Mouse (Mus musculus): Measurements from ENCODE around the gene Gm10153. TPM values are rescaled to one million over a fixed set of nuclear protein-coding genes. Genes with fewer than 3 reads are reported as not detected.
"Not testable (repeated sequence)": the region's sequence is repeated elsewhere in the genome, so short reads cannot be mapped to it uniquely, and the experiment has no call there.

Gm10153 gene
- polyA plus RNA-seq, 1 experiment = not detected

DNA sequence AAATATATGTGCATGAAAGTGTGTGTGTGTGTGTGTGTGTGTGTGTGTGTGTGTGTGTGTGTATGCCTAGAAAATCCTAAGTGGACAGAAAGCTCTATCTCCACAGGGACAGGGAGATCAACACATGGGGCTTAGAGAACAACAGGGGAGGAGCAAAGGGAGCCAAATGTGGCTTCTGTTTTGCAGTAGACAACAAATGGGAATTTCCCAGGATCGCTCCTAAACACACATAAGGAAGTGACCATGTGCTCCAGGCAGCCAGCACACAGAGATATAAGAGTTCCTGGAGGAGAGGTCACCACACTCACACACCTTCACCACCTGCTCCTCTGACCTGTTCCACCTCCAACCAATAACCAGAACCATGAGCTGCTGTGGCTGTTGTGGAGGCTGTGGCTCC lies 10.9 kb upstream of the Gm10153 start, which contains the start of gene Krtap5-3:
Gene Krtap5-3, plus strand, starts transcription at position 301 of the 400 bp plus-strand sequence.
- TF ChIP-seq CTCF (IDR thresholded peaks at IDR 0.05; ENCODE audit: extremely low read depth, insufficient read depth, insufficient read length, insufficient replicate concordance) = no peak
- no peak for TF ChIP-seq POLR2A (IDR thresholded peaks at IDR 0.05; ENCODE audit: low read depth, low read length)
- 59% methylated on average over 1 of the region's 1 CpGs for WGBS
- Histone ChIP-seq H3K36me3 (ENCODE audit: control insufficient read depth, insufficient read depth, low read length) (no peaks in the 10 kb centered on the region), H3K27ac (ENCODE audit: insufficient read depth, low read length) (no peak within 1 kb of the TSS), H3K27me3 (ENCODE audit: control insufficient read depth, insufficient read depth, low read length) (no peaks in the 10 kb centered on the region), H3K4me3 (ENCODE audit: extremely low read depth, insufficient read depth, insufficient read length) (no peak within 1 kb of the TSS), H3K4me1 (ENCODE audit: control insufficient read depth, insufficient read depth, insufficient read length) (no peaks in the 10 kb centered on the region)
- no peak for DNase-seq (ENCODE audit: low read depth in 1 of 2, low spot score in 2 of 2)

DNA sequence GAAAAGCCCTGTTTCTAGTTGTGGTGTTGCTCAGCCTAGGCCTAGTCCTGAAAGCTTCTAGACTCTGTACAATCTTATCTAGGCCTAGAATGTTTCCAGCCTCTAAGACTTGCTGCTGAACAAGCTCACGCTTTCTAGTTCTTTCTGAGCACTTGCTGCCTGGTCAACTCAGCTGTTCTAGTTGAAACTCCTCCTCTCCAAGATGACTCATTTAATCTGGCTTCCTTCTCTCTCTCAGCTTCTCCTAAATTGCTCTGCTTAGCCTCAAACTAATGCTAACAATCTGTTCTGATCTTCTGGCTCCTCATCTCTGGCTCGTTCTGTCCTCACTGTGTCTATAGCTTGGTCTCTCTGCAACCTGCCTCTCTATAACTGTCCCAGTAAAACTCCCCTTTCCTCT lies 8.6 kb upstream of the Gm10153 start:
- TF ChIP-seq POLR2A (IDR thresholded peaks at IDR 0.05; ENCODE audit: low read depth, low read length) (no peak), CTCF (IDR thresholded peaks at IDR 0.05; ENCODE audit: extremely low read depth, insufficient read depth, insufficient read length, insufficient replicate concordance) (no peak)
- Histone ChIP-seq H3K4me1 (ENCODE audit: control insufficient read depth, insufficient read depth, insufficient read length) (no peaks in the 10 kb centered on the region), H3K36me3 (ENCODE audit: control insufficient read depth, insufficient read depth, low read length) (no peaks in the 10 kb centered on the region), H3K27ac (ENCODE audit: insufficient read depth, low read length) (no peak overlapping the region), H3K27me3 (ENCODE audit: control insufficient read depth, insufficient read depth, low read length) (no peaks in the 10 kb centered on the region), H3K4me3 (ENCODE audit: extremely low read depth, insufficient read depth, insufficient read length) (no peak overlapping the region)
- 62% methylated on average over 2 of the region's 2 CpGs for WGBS
- DNase-seq (ENCODE audit: low read depth in 1 of 2, low spot score in 2 of 2) = no peak

DNA sequence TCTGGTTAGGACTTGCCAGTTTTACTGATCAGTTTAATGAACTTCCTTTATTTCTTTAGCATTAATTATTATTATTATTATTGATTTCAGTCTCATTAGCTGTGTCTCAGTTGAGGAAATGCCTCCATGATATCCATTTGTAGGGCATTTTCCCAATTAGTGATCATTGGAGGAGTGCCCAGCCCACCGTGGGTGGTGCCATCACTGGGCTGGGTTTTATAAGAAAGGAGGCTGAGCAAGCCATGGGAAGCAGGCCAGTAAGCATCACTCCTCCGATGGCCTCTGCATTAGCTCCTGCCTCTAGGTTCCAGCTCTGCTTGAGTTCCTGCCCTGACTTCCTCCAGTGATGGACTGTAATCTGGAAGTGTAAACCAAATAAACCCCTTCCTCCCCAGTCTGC lies 2.0 kb downstream of the Gm10153 start:
- H3K4me1 ChIP-seq (ENCODE audit: control insufficient read depth, insufficient read depth, insufficient read length) = no peaks in the 10 kb centered on the region
- no peak overlapping the region for H3K27ac ChIP-seq (ENCODE audit: insufficient read depth, low read length)
- no peak for DNase-seq (ENCODE audit: low read depth in 1 of 2, low spot score in 2 of 2)
- WGBS = 86% methylated on average over 2 of the region's 2 CpGs
- H3K27me3 ChIP-seq (ENCODE audit: control insufficient read depth, insufficient read depth, low read length) = no peaks in the 10 kb centered on the region
- no peak overlapping the region for H3K4me3 ChIP-seq (ENCODE audit: extremely low read depth, insufficient read depth, insufficient read length)
- no peak for TF ChIP-seq CTCF (IDR thresholded peaks at IDR 0.05; ENCODE audit: extremely low read depth, insufficient read depth, insufficient read length, insufficient replicate concordance)
- TF ChIP-seq POLR2A (IDR thresholded peaks at IDR 0.05; ENCODE audit: low read depth, low read length) = no peak
- no peaks in the 10 kb centered on the region for H3K36me3 ChIP-seq (ENCODE audit: control insufficient read depth, insufficient read depth, low read length)

DNA sequence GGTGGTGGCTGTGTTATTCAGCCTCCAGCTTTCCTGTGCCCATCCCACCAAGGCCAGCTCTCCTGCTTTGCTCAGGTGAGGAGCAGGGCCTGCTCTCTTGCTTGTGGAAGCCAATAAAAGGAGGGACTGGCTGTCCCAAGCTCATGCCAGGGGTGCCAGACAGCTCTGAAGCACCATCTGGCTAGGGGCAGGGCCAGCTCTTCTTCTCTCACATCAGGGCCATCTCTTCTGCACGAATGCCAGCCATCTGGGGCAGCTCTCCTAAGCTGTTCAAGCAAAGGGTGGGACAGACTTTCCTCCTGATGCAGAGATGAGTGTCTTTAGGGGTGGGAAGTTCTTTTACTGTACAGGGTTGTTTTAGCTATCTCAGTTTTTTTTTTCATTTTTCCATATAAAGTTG lies 9.2 kb downstream of the Gm10153 start:
- Histone ChIP-seq H3K27me3 (ENCODE audit: control insufficient read depth, insufficient read depth, low read length) (no peaks in the 10 kb centered on the region), H3K4me1 (ENCODE audit: control insufficient read depth, insufficient read depth, insufficient read length) (no peaks in the 10 kb centered on the region), H3K27ac (ENCODE audit: insufficient read depth, low read length) (no peak overlapping the region), H3K36me3 (ENCODE audit: control insufficient read depth, insufficient read depth, low read length) (no peaks in the 10 kb centered on the region), H3K4me3 (ENCODE audit: extremely low read depth, insufficient read depth, insufficient read length) (no peak overlapping the region)
- WGBS = 38% methylated on average over 1 of the region's 1 CpGs
- no peak for DNase-seq (ENCODE audit: low read depth in 1 of 2, low spot score in 2 of 2)
- no peak for TF ChIP-seq CTCF (IDR thresholded peaks at IDR 0.05; ENCODE audit: extremely low read depth, insufficient read depth, insufficient read length, insufficient replicate concordance)
- no peak for TF ChIP-seq POLR2A (IDR thresholded peaks at IDR 0.05; ENCODE audit: low read depth, low read length)

DNA sequence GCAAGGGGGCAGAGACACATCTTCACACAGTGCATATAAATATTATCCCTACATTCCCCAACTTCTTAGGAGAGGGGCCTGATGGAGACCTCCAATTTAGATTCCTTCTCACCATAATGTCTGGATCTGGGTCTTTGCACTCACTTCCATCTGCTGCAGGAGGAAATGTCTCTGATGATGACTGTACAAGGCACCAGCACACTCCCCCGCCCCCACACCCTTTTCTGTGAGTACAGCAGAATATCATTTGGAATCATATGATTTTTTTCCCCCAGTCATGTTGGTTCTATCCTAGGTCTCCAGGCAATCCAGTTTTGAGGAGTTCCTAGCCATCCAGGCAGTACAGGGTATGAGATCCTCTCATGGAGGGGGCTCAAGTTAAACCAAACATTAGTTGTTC lies 11.5 kb downstream of the Gm10153 start:
- Histone ChIP-seq H3K27me3 (ENCODE audit: control insufficient read depth, insufficient read depth, low read length) (no peaks in the 10 kb centered on the region), H3K36me3 (ENCODE audit: control insufficient read depth, insufficient read depth, low read length) (no peaks in the 10 kb centered on the region), H3K4me1 (ENCODE audit: control insufficient read depth, insufficient read depth, insufficient read length) (no peaks in the 10 kb centered on the region), H3K27ac (ENCODE audit: insufficient read depth, low read length) (no peak overlapping the region), H3K4me3 (ENCODE audit: extremely low read depth, insufficient read depth, insufficient read length) (no peak overlapping the region)
- TF ChIP-seq POLR2A (IDR thresholded peaks at IDR 0.05; ENCODE audit: low read depth, low read length) (no peak), CTCF (IDR thresholded peaks at IDR 0.05; ENCODE audit: extremely low read depth, insufficient read depth, insufficient read length, insufficient replicate concordance) (no peak)
- WGBS = 93% methylated on average over 1 of the region's 1 CpGs
- DNase-seq (ENCODE audit: low read depth in 1 of 2, low spot score in 2 of 2) = no peak

DNA sequence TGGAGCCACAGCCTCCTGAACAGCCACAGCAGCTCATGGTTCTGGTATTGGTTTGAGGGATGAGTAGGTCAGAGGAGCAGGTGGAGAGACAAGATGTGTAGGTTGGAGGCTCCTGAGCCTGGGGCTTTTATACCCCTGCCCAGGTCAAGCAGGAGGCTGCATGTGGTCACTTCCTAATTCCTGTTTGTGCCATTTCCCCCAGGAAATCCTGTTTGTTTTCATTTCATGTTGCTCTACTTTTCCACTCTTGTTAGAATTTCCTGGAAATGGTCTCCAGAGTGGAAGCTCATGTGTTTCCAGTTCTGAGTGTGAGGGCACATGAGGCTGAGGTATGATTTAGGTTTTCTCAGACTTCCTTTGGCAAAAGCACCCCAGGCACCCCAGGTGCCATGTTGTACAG lies 14.3 kb downstream of the Gm10153 start, which contains the start of gene Krtap5-2:
Gene Krtap5-2, minus strand, starts transcription at position 101 of the 400 bp plus-strand sequence.
- H3K4me1 ChIP-seq (ENCODE audit: control insufficient read depth, insufficient read depth, insufficient read length); H3K27ac ChIP-seq (ENCODE audit: insufficient read depth, low read length); H3K4me3 ChIP-seq (ENCODE audit: extremely low read depth, insufficient read depth, insufficient read length); H3K36me3 ChIP-seq (ENCODE audit: control insufficient read depth, insufficient read depth, low read length); DNase-seq (ENCODE audit: low read depth in 1 of 2, low spot score in 2 of 2); H3K27me3 ChIP-seq (ENCODE audit: control insufficient read depth, insufficient read depth, low read length): not testable (repeated sequence)

DNA sequence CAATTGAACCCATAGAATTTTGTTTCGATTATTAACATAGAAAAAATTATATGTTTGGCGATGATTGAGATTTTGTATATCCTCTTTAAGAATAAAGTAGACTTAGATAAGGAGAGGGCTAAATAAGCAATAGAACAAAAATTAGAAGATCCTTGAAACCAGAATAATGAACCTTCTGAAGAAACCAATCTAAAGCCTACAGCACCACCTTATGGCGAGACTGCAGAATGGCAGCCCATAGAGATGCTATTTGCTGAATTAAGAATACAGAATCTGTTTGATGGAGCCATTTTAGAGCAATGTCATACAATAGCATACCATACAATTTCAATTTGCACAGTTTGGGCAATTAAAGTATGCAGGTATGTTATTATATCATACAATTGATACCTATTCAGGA lies 20.4 kb downstream of the Gm10153 start:
- H3K4me1 ChIP-seq (ENCODE audit: control insufficient read depth, insufficient read depth, insufficient read length) = no peaks in the 10 kb centered on the region
- TF ChIP-seq CTCF (IDR thresholded peaks at IDR 0.05; ENCODE audit: extremely low read depth, insufficient read depth, insufficient read length, insufficient replicate concordance) (no peak), POLR2A (IDR thresholded peaks at IDR 0.05; ENCODE audit: low read depth, low read length) (no peak)
- no peak overlapping the region for H3K4me3 ChIP-seq (ENCODE audit: extremely low read depth, insufficient read depth, insufficient read length)
- no peaks in the 10 kb centered on the region for H3K27me3 ChIP-seq (ENCODE audit: control insufficient read depth, insufficient read depth, low read length)
- no peak for DNase-seq (ENCODE audit: low read depth in 1 of 2, low spot score in 2 of 2)
- WGBS = 49% methylated on average over 3 of the region's 3 CpGs
- H3K36me3 ChIP-seq (ENCODE audit: control insufficient read depth, insufficient read depth, low read length) = no peaks in the 10 kb centered on the region
- no peak overlapping the region for H3K27ac ChIP-seq (ENCODE audit: insufficient read depth, low read length)

DNA sequence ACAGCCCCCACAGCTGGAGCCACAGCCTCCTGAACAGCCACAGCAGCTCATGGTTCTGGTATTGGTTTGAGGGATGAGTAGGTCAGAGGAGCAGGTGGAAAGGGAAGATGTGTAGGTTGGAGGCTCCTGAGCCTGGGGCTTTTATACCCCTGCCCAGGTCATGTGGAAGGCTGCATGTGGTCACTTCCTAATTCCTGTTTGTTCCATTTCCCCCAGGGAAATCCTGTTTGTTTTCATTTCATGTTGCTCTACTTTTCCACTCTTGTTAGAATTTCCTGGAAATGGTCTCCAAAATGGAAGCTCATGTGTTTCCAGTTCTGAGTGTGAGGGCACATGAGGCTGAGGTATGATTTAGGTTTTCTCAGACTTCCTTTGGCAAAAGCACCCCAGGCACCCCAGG lies 24.6 kb downstream of the Gm10153 start, which contains the start of gene Gm4553:
Gene Gm4553, minus strand, starts transcription at position 101 of the 400 bp plus-strand sequence.
- DNase-seq (ENCODE audit: low read depth in 1 of 2, low spot score in 2 of 2); H3K4me3 ChIP-seq (ENCODE audit: extremely low read depth, insufficient read depth, insufficient read length): not testable (repeated sequence)

More for the DNA sequence above, 24.6 kb downstream of the Gm10153 start, which contains the start of gene Gm4553:
- not testable (repeated sequence) for H3K27ac ChIP-seq (ENCODE audit: insufficient read depth, low read length); H3K27me3 ChIP-seq (ENCODE audit: control insufficient read depth, insufficient read depth, low read length); H3K4me1 ChIP-seq (ENCODE audit: control insufficient read depth, insufficient read depth, insufficient read length); H3K36me3 ChIP-seq (ENCODE audit: control insufficient read depth, insufficient read depth, low read length)
